Mouse (Mus musculus) MEL-GATA-1-ER (cell line): ENCODE results near the gene Fgf11.

Experiments
- DNase-seq: peaks from one replicate; pipeline ENCODE4 v3.0.0-alpha.2; 2012; ENCODE audit warnings: low read depth; ENCODE audit errors: extremely low read depth

Gene Fgf11

DNA sequence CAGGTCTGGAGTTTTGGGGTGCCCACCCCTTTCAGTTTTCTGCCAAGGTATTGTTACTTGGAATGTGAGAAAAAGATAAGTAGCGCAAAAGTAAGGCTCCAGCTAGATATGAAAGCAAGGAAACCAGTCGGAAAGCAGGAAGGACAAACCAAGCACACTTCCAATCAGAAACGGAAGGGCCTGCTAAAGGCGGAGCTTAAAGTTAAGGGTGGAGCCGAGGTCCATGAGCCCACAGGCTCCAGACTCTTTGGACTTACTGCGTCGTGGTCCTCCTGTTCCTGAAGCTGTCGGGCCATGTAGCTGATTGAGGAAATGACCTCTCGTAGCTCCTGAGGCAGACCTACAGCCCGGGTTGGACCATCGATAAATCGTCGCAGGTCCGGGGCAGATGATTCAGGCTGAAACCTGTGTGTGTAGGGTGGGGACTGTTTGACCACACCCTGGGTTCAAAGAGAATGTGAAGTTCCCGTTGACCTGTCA is 16.8 kb downstream of the Fgf11 start:
- peak; percentile 86 for DNase-seq

DNA sequence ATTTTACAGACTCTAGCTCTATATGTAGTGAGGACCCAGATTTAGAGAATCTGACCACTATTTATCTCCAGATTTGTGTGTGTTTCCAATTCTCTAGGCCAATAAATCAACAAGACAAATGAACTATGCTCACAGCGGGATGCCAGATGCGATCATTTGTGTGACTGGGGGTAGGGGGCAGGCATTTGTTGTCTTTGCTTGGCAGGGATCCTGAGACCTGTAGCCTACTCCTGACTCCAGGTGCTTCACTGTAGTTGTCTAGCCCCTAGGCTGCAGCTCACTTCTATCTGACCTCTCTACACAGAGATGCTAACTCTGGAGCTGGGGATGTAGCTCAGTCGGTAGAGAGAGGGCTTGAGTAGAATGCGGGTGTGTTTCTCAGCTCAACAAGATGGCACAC is 19.8 kb downstream of the Fgf11 start:
- DNase-seq, result no peak

DNA sequence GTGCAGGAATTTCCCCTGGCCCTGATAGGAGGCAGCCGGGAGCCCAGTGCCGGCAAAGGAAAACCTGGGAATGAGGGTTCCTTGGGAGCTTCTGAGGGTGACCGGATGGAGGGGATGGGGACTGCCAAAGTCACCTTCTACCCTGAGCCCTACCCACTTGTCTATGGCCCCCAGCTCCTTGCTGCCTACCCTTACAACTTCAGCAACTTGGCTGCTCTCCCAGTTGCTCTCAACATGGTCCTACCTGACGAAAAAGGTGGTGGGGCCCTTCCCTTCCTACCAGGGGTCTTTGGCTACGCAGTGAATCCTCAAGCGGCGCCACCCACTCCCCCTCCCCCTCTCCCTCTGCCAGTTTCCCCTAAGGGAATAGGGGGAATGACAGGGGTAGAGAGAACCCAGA is 22.7 kb downstream of the Fgf11 start:
- DNase-seq, result no peak

DNA sequence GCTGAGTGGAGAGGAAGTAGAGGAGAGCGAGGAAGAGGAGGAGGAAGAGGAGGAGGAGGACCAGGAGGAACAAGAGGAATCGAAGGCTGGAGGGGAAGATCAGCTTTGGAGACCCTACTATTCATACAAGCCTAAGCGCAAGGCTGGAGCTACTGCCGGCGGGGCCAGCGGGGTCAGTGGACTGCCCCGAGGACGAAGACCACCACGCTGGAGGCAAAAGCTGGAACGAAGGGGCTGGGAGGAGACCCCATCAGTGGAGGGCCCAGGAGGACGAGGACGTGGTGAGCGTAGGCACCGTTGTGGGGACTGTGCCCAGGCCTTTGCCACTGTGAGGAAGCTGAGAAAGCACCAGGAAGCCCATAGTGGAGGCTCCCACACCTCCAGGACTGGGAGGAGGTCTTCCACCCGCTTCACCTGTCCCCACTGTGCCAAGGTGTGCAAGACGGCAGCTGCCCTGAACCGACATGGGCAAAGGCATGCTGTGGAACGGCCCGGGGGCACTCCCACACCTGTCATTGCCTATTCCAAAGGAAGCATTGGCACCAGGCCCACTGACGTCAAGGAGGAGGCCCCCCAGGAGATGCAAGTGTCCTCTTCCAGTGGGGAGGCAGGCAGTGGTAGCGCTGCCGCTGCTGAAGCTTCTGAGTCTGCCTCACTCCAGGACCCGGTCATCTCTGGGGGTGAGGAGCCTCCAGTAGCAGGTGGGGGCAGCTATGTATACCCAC is 23.2 kb downstream of the Fgf11 start:
- no peak for DNase-seq

DNA sequence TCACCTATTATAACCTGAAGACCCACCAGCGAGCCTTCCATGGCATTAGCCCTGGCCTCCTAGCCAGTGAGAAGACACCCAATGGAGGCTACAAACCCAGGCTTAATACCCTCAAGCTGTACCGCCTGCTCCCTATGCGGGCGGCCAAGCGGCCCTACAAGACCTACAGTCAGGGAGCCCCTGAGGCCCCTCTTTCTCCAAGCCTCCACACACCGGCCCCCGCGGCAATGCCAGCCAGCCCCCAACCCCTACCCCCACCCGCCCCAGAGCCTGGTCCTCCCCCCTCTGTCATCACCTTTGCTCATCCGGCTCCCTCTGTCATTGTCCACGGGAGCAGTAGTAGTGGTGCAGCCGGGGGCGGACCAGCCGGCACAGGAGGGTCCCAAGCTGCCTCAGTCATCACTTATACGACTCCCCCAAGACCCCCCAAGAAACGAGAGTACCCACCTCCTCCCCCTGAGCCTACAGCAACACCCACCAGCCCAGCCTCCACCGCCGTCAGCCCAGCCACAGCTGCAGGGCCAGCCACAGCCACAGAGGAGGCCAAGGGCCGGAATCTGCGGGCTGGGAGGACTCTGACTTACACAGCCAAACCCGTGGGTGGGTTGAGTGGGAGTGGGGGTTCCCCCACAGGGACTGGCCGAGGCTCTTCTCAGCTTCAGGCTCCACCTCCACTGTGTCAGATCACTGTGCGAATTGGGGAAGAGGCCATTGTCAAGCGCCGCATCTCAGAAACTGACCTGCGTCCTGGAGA is 24.0 kb downstream of the Fgf11 start:
- no peak for DNase-seq

DNA sequence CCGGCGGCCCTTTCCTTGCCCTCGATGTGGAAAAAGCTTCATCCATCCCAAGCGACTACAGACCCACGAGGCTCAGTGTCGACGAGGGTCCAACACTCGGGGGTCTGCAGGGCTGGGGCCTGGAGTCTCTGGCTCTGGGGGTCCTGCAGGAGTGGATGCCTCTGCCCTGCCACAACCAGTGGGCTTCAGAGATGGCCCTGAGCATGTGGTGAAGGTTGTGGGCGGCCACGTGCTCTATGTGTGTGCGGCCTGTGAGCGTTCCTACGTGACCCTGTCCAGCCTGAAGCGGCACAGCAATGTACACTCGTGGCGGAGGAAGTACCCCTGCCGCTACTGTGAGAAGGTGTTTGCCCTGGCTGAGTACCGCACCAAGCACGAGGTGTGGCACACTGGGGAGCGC is 25.2 kb downstream of the Fgf11 start:
- no peak for DNase-seq

DNA sequence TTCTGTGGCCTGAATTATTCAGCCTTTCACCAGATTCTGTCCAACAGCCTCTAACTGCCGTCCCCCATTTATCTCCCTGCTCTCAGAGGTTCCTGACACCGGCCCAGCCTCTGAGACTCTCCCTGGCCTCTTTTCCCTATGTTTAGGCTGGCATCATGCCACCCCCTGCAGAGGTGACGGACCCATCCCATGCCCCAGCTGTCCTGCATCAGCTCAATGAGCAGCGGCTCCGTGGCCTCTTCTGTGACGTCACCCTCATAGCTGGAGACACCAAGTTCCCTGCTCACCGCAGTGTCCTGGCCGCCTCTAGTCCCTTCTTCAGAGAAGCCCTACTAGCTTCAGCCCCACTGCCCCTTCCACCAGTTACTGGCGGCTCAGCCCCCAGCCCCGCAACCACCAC is 25.9 kb downstream of the Fgf11 start:
- no peak for DNase-seq

DNA sequence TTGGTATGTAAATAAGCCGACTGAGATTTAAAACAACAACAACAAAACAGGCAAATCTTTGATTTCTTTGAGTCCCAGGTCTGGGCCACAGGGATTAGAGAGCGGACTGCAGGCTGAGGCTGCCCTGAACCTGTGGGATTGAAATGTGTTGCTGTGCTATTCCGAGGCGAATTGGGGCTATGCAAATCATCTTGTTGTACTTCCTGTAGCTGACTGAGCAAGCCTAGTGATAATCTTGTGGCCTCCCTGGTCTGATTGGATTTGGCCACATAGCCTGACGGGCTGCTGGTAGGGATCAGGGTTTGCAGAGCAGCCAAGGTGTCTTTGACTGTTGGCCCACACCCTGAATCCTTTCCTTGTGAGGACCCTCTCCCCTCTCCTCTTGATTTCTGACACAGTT is 26.7 kb downstream of the Fgf11 start:
- no peak for DNase-seq

DNA sequence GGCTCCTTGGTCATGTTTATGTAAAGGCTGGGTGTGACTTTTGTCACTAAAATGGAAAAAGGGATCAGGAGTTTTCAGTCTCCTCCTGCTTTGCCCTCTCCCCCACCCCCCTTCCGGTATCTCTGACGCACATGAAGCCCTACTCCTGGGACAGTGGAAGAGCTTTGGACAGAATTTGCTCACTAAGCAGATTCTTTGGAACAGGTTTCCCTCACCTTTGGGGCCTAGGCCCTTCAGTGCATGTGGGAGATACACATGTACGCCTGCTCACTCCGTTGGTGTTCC is 34.1 kb downstream of the Fgf11 start:
- DNase-seq, result no peak

DNA sequence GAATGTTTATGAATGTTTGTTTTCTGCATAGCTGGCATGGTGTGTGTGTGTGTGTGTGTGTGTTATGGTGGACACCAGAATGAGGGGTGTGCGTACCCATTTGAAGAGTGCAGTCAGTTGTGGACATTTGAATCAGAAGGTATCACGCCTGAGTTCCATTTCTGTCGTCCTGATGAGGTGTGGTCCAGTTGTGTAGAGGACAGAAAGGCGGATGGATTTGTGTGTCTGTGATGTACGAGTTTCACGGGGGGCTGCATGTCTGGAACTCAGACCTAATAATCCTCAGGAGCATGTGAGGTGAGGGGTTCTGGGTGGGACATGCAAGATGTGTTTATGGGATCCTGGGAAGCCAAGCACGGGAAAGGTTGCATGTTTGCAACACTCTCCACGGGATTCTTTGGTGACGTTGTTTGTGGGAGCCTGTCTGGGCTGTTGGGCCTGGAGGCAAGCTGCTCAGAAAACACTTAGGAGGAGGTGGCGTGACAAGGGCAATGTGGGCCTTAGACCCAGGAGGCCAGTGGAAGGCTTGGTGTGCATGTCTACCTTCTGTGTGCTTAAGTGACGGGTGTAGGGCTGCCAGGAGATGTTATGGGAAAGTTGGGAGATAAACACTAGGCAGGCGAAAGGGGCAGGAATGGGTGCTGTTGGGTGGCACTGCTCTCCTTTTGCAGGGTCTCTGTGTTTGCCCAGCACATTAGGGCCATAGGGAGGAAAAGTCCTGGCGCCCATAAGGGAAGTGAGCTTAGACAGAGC is 34.6 kb downstream of the Fgf11 start:
- no peak for DNase-seq

DNA sequence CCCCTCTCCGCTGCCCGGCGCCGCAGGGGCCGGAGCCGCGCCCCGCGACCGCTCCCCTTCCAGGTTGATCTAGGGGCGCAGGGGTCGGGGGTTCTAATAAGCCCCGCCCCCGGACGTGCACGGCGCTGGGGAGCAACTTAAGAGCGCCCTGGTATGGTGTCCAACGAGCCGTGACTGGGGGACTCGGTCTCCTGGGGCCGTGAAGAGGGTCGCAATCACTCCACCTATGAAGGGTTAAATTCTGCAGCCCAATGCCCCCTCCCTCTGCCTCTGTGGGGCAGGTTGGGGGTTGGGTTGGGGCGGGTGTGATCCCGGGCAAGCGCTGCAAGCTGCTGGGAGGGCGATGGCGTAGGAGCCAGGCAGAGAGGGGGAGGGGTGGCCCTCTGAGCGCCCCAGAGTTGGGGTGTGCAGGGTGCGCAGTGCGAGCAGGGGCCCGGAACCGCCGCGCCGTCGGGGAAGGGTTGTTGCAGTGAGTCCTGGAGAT is 35.5 kb downstream of the Fgf11 start:
- no peak for DNase-seq

DNA sequence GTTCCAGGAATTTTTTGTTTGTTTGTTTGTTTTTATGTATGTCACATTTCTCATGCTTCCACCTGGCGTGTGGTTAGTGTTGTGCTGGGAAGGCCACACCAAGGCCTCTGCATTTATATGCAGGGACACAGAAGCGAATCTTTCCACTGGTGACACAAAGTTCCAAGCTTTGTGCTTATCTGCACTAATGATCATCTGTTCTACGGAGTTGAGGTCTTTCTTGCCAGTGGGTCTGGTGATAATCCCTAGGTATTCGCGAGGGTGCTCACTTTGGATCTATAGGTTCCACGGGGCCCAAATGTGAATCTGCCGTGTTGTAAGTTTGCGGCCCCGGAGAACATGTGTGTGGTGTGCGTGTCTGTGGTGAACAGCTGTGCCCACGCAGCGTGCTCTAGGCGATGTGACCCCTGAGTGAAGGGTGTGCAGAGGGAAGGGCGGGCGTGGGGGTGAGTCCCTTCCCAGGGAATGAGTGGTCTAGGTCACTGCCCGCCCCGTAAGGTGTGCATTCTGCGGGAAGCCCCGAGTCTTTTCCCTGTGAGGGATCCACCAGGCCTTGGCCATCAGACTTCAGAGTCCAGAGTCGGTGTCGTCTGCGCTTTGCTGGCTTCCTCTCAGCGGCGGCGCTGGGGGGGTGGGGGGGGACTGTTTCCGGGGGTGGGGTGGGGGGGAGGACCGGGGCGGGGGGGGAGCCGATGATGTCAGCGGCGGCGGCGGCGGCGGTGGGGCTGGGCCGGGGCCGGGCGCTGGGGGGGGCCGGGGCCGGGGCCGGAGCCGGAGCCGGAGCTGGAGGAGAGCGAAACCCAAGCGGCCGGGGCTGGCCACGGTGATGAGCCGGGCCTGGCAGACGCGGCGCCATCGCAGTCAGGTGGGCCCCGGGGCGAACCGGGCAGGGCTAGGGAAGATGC is 36.2 kb downstream of the Fgf11 start, which contains the start of gene Zbtb4:
Gene Zbtb4 (plus strand): TSS at position 692 of the 905 bp plus-strand sequence.
- no peak for DNase-seq

DNA sequence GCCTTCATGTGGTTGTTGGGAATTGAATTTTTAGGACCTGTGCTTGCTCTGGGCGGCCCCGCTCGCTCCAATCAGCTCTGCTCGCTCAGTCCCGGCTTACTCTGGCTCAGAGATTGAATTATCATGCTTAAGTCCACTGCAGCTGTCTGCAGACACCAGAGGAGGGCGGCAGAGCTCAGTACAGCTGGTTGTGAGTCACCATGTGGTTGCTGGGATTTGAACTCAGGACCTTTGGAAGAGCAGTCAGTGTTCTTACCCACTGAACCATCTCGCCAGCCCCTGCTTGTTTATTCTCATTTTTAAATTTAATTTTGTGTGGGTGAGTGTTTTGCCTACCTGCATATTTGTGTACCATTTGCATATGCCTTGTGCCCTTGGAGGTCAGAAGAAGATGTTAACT is 38.1 kb downstream of the Fgf11 start:
- DNase-seq, result no peak

DNA sequence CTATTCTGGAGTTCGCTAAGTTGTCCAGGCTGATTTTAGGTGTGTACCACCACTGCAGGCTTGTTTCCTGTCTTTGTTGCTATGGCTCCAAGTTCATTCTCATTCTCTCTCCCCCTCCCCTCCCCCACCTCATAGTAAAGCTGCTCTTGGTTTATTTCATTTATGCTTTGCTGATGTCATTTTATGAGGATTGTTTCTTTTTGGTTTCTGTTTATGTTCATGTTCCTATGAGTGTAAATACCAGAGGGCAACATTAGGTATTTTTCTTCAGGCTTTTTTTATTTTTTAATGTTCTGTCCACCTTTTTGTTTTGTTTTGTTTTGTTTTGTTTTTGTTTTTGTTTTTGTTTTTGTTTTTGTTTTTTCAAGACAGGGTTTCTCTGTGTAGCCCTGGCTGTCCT is 39.8 kb downstream of the Fgf11 start, which contains the start of gene Slc35g3:
Gene Slc35g3 (minus strand): TSS at position 101 of the 400 bp plus-strand sequence.
- DNase-seq, result no peak

DNA sequence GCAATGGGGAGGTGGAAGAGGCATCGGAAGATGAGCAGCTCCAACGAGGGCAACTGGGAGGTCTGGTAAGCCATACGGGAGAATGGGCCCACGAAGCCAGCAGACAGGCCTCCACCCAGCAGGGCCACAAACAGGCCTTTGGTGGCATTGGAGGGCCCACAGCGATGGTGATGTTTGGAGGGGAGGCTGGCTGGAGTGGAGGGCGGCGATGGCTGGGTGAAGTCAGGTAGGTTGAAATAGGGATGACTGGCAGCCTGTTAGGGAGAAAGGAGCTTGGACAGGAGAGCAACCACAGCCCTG is 40.8 kb downstream of the Fgf11 start:
- DNase-seq, result no peak

DNA sequence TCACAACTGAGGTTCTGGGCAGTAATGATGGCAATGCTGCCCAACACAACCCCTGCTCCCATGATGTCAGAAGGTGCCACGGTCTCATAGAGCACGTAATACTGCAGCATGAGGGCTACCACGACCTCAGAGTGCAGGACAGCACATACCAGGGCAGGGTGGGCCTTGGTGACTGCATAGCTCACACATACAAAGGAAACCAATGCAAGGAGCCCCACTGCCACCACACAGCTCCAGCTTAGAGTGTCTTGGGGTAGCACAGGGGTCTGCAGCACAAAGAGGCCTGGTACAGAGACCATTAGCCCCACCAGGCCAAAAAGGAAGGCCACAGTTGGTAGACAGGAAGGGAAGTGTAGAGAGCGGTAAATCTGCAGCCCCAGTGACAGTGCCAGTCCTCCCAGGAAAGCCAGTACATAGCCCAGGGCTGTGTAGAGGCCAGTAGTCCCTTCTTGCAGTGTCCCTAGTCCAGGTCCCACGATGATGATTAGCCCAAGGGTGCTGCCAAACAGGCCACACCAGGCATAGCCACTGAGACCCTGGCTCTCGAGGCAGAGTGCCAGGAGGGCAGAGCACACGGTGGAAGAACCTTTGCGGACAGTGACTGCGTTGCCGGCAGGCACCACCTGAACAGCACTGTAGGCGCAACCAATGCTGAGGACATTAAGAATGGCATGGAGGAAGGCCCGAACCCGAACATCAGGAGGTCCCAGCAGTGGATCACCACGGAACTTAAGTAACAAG is 41.3 kb downstream of the Fgf11 start:
- DNase-seq, result no peak

DNA sequence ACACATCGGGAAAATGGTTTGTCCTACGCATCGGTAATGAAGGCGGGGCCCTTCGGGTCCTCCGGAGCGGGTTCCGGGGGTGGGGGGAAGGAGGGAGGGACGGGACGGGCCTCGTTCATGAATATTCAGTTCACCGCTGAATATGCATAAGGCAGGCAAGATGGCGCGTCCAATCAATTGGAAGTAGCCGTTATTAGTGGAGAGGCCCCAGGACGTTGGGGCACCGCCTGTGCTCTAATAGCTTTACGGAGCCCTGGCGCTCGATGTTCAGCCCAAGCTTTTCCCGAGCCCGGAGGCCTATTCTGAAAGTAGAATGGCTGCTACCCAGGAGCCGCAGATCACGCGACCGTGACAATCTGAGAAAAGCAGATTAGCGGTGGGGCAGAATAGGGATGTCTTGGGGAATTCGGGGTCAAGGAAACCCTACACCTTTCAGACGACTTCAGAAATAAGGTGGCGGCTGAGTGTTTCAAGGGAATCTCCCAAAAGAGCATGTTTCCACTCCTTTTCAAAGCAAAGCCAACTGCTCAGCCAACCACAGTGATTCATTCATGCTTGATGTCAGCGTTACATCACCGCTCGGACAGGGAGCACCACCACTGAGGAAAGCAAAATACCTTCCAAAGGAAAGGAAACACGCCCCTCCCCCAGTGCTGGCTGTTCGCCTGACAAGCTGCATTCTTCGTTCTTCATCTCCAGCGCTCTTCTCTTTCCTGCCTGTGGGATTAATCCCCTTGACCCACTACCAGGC is 42.5 kb downstream of the Fgf11 start:
- peak; percentile 65 for DNase-seq

DNA sequence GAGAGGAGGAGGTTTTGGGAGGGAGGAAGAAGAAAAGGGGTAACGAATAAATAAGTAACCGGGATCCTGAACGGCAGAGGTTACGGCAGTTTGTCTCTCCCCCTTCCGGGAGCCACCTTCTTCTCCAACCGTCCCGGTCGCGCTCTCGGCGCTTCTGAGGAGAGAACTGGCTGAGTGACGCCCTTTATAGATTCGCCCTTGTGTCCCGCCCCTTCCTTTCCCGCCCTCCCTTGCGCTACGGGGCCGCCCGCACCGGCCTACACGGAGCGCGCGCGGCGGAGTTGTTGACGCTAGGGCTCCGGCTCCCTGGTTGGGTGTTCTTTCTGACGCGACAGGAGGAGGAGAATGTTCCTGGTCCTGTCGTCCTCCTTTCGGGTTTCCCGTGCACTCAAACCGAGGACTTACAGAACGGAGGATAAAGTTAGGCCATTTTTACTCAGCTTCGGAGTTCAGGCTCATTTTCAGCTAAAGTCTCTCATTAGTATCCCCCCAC is 43.1 kb downstream of the Fgf11 start, which contains the start of gene Polr2a:
Gene Polr2a (minus strand): TSS at position 160 of the 493 bp plus-strand sequence.
- DNase-seq, result peak; percentile 88

DNA sequence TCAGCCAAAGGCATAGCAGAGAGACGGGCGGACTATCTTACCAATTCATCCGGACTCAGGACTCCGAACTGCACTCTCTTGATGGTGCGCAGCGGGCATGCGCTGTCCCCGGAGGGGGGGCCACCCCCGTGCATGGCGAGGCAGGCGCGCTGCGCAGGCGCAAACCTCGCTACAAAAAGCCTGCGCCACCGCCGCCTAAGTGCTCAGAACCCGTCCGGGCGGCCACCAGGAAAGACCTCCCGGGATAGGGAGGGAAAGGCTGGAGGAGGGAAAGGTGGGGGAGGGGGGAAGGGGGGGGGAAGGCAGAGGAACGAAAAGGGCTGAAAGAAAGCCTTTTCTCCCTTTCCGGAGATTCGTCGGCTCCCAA is 43.6 kb downstream of the Fgf11 start:
- DNase-seq, result peak; percentile 84
